Mouse (Mus musculus) cerebral cortex, adult 2 months (tissue): ENCODE data around the gene Rab15.

Source experiments
- WGBS: fragments of 180-500 bp; shearing (Covaris S2); methylation state at CpG from one replicate; pipeline ENCODE4 v1.1.7; 2018; 5-methylcytosine and 5-hydroxymethylcytosine counted together

Gene Rab15

DNA sequence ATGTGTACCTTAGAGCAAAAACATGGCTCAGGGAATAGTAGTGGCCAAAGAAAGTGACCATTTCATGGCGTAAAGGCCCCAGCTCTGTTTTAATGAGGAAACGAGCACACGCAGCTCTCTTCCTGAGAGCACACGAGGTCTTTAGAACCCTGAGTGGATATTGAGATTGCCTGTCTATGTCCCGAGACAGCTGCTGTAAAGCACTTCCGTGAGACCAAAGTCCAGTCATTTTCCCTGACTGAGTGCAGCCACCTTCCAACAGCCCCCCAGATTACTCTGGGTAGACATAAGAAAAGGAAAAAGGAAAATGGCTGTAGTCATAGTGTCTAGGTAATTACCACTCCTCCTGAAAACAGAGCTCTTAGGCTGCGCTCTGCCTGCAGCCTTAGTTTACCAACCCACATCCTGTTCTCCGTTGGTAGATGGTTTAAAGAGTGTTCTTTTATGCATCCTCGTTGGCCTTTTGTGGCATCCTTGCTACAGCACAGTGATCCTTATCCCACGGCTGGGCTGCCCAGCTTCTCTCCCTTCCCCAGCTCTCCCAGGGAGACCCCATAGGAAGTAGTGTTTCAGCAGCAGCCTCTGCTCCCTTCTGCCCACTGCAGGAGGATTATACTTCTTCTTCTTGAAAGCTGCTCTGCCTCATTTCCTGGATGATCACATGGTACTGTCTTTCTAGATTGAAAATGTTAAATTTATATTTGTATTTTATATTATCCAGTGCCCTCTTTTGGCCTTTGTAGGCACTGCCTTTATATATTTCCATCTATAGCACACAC lies 44.2 kb downstream of the Rab15 start:
- 86% methylated on average over 10 of the region's 10 CpGs for WGBS

DNA sequence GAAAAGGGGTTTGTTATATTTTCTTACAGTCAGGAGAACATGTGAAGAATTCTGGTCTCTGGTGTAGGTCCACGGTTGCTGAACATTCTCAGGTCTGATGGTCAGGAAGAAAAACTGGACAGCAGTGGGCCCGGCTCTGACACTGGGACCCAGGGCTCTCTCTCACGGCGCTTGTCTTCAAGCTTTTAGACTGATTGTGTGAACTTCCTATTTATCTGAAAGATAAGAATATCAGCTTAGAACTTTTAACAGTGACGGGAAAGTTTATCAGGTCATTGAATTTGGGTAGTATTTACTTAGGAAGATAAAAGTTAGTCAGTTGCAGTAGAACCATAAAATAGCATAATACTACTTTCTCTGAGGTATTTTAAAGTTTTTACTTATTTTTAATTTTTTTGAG lies 45.8 kb downstream of the Rab15 start:
- WGBS = 96% methylated on average over 5 of the region's 5 CpGs

GRCm38 (mm10) chr12:76775132-76775531 lies 47.6 kb downstream of the Rab15 start:
- WGBS = 72% methylated on average over 4 of the region's 4 CpGs

- WGBS = 60% methylated on average over 3 of the region's 3 CpGs
Measured at GRCm38 (mm10) chr12:76774652-76775051, 48.1 kb downstream of the Rab15 start.

DNA sequence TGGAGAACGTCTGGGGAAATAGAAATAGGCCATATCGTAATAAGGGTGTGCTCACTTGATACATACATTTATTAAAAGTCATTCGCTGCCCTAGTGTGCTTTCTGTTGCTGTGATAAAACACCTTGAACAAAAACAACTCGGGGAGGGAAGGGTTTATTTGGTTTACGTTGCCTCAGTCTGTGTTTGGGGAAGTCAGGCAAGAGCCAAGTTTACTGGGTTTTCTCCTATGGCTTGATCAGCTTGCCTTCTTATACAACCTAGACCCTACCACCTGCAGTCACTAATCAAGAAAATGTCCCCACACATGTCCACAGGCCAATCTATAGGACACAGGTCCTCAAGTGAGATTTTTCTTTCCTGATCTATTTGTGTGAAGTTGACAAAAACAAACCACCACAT lies 51.2 kb downstream of the Rab15 start:
- 93% methylated on average over 5 of the region's 5 CpGs for WGBS

DNA sequence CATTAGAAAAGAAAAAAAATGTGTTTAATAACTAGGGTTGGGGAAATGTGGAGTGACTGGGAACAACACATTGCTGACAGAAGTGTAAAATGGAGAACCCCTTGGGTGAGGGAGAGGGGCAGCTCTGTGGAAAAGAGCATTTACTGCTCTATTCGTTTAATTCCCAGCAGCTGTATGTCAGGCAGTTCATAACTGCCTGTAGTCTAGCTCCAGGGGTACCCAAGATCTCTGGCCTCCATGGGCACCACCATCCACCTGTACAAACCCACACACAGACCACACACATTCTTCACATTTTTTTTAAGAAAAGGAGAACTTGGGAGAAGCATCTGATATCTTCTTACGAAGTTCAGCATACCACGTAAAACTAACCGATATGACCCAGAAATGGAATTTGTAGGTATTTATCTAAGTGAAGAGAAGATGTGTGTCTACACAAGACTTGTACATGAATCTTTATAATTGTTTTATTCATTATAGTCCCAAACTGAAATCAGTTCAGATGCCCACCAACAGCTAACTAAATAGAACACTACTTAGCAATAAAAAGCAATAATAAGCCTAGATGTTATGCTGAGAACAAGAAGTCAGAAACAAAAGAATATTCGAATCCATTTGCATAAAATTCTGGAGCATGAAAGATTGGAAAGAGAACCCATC lies 51.7 kb downstream of the Rab15 start:
- 87% methylated on average over 5 of the region's 5 CpGs for WGBS

DNA sequence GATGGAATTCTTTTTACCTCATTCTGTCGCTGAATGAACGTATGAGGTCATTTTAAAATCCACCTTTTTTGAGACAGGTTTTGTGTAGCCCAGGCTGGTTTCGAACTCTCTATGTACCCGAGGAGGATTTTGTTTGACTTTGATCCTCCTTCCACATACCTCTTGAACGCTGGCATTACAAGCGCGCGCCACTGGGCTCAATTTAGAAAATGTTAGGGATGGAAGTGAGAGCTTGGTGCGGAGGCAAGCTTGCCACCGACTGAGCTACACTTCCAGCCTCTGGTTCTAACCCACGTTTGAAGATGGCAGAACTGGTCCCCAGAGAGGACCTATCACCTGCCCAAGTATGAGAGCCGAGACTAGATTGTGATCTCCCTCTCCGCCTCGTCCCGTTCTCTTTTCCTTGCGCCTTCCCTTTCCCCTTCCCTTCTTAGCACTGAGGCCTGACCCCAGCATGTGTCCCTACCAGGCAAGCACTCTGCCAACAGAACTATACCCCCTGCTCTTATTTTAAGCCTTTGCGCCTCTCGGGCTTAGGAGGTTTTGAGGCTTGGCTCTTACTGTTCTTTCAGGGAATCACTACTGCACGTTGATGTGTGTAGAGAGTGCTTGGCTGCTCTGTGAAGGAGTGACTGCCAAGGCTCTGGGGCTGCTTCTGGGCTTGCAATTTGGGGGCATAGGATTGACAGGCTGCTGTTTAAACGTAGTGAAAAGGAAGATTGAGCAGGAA lies 56.6 kb downstream of the Rab15 start:
- WGBS = 24% methylated on average over 20 of the region's 20 CpGs

DNA sequence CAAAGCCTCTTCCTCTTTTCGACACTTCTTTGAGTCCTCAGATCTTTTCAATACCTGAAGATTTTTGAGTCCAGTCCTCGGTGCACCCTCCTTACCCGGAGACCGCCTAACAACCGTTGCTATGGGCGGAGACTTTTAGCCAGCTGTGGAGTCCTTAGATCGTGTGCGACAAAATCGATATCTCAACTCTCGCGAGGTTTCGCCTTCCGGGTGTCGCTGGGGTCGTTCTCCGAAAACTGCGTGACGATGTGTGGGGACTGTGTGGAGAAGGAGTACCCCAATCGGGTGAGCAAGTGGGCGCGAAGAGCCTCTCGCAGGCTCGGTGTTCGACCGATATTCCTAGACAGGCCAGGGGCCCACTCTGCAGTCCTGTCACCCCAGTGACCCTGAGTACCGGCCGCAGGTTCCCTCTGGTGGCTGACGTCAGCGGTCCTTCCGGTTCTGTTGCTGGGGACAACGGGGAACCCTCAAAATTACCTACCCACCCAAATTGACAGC lies 57.3 kb downstream of the Rab15 start, which contains the start of the genes Churc1 and Fntb:
Gene Churc1, plus strand, starts transcription at position 185 of the 498 bp plus-strand sequence.
Gene Fntb, plus strand, starts transcription at position 236 of the 498 bp plus-strand sequence.
- under 1% methylated on average over 31 of the region's 31 CpGs for WGBS

DNA sequence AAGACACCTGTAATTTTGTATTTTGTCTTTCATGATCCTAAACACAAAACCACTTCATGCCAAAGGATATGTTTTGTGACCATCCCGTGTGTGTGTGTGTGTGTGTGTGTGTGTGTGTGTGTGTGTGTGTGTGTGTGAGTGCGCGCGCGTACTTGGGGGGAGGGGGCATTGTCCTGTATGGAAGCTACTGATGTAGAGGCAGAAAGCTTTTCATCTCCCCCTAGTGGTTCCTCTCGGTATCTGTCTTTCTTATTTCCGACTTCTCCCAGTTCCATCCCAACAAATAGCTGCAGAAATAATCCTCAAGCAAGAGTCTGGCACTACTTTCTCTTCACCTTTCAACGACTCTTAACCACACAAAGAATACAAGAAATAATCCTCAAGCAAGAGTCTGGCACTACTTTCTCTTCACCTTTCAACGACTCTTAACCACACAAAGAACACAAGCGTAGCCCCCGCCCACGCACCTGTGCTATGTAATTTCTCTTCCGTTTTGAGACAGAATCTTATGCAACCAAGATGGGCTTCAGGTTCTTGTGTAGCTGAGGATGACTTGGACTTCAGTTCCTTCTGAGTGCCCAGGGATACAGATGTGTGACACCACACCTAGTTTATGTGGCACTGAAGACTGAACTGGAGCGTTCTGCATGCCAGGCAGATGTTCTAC lies 69.9 kb downstream of the Rab15 start:
- 39% methylated on average over 14 of the region's 14 CpGs for WGBS

- 83% methylated on average over 16 of the region's 16 CpGs for WGBS
Measured at GRCm38 (mm10) chr12:76750866-76751459, 71.7 kb downstream of the Rab15 start.
